ENCODE assay signal across 15 mouse cellular contexts in genomic region chr2:59431867-59432266, GRCm38 (mm10). TPM values are rescaled to one million over a fixed set of nuclear protein-coding genes. Genes with fewer than 3 reads are reported as not detected.
DNase-seq lines count a peak whose midpoint lies in the region; ATAC-seq and TF ChIP-seq lines count a peak whose summit lies in the region.
"Had no signal": no experiment of that assay in that cellular context is flagged by ENCODE, and none has a peak within 500 bp of the region (broad histone marks: within the 10 kb centered on the region; RNA-seq: fewer than 3 reads in every experiment).

No protein-coding gene starts in this region.

- ATAC-seq in heart, embryonic 11.5 days (replicated peaks; ENCODE audit: insufficient number of reproducible peaks, low FRiP score, low TSS enrichment): no peak
- ATAC-seq in midbrain, embryonic 11.5 days (ENCODE audit: low FRiP score): no peak
- ATAC-seq in midbrain, postnatal 0 days (ENCODE audit: low FRiP score): no peak
- ATAC-seq: midbrain, embryonic 16.5 days had no signal

- intact Hi-C loops in heart, postnatal 36 days (cut with DNase I): loop anchor here (10.0 kb wide), 1 partner anchor 957 kb away; the partner anchor contains the start of gene Gm17409
- intact Hi-C loops in left cerebral cortex, postnatal 14 days (cut with DNase I): loop anchor here (10.0 kb wide), 1 partner anchor 607 kb away; no protein-coding TSS in a partner anchor

- H3K4me2 ChIP-seq in heart, embryonic 11.5 days: no peak overlapping the region
- H3K4me2 ChIP-seq in midbrain, embryonic 11.5 days: no peak overlapping the region
- H3K4me2 ChIP-seq in midbrain, postnatal 0 days (ENCODE audit: low read depth, low read length, poor library complexity, severe bottlenecking): no peak overlapping the region
- H3K4me2 ChIP-seq: embryonic facial prominence, embryonic 13.5 days; forebrain, embryonic 12.5 days; hindbrain, embryonic 15.5 days; liver, embryonic 11.5 days had no signal

- H3K27ac ChIP-seq in heart, embryonic 11.5 days (ENCODE audit: low read depth, low read length): no peak overlapping the region
- H3K27ac ChIP-seq in midbrain, embryonic 11.5 days (ENCODE audit: low read depth, low read length): no peak overlapping the region
- H3K27ac ChIP-seq in midbrain, postnatal 0 days (ENCODE audit: low read depth, low read length): no peak overlapping the region
- H3K27ac ChIP-seq in embryonic facial prominence, embryonic 10.5 days (replicated peaks): no peak overlapping the region
- H3K27ac ChIP-seq: embryonic facial prominence, embryonic 13.5 days; forebrain, embryonic 12.5 days; hindbrain, embryonic 15.5 days had no signal

- 64% methylated on average over 7 of the region's 7 CpGs for WGBS in heart, embryonic 11.5 days (ENCODE audit: insufficient replicate concordance)
- WGBS in midbrain, embryonic 11.5 days: 87% methylated on average over 7 of the region's 7 CpGs
- WGBS in midbrain, postnatal 0 days: 83% methylated on average over 7 of the region's 7 CpGs
- WGBS in embryonic facial prominence, embryonic 10.5 days: 87% methylated on average over 7 of the region's 7 CpGs

- peak; percentile 99 for DNase-seq in heart, adult 11 months
- peak; percentile 62 for DNase-seq in midbrain, embryonic 11.5 days (ENCODE audit: low spot score, missing footprints)
- DNase-seq in midbrain, postnatal 0 days (ENCODE audit: low spot score): no peak
- peak; percentile 49 to 52 for DNase-seq in heart, postnatal 36 days
- DNase-seq in left cerebral cortex, postnatal 14 days (ENCODE audit: low spot score in 2 of 2): no peak
- DNase-seq in embryonic facial prominence, embryonic 10.5 days (ENCODE audit: low spot score): no peak
- DNase-seq in layer of hippocampus, postnatal 10 days (ENCODE audit: low spot score in 2 of 2): no peak
- DNase-seq: cerebellum, postnatal 36 days; thymus, postnatal 4 days had no signal

- no peaks in the 10 kb centered on the region for H3K9me3 ChIP-seq in heart, embryonic 11.5 days (replicated peaks; ENCODE audit: control insufficient read depth, low read length)
- no peaks in the 10 kb centered on the region for H3K9me3 ChIP-seq in midbrain, embryonic 11.5 days (ENCODE audit: control insufficient read depth, low read length)
- no peaks in the 10 kb centered on the region for H3K9me3 ChIP-seq in midbrain, postnatal 0 days (ENCODE audit: low read length)
- 0 out of 2 replicates have a peak, but pooled peaks cover 4% of the 10 kb centered on the region for H3K9me3 ChIP-seq in embryonic facial prominence, embryonic 10.5 days
- H3K9me3 ChIP-seq: embryonic facial prominence, embryonic 13.5 days; forebrain, embryonic 12.5 days; hindbrain, embryonic 15.5 days had no signal

- no peaks in the 10 kb centered on the region for H3K4me1 ChIP-seq in heart, embryonic 11.5 days (ENCODE audit: control insufficient read depth, insufficient read depth, low read length)
- no peaks in the 10 kb centered on the region for H3K4me1 ChIP-seq in midbrain, embryonic 11.5 days (ENCODE audit: control insufficient read depth, insufficient read depth, low read length)
- no peaks in the 10 kb centered on the region for H3K4me1 ChIP-seq in midbrain, postnatal 0 days (ENCODE audit: insufficient read depth, low read length)
- H3K4me1 ChIP-seq in embryonic facial prominence, embryonic 10.5 days: no peaks in the 10 kb centered on the region
- H3K4me1 ChIP-seq: forebrain, embryonic 12.5 days; hindbrain, embryonic 15.5 days had no signal

- TF ChIP-seq CTCF in midbrain, postnatal 0 days (IDR thresholded peaks at IDR 0.05): no peak

- no peaks in the 10 kb centered on the region for H3K36me3 ChIP-seq in heart, embryonic 11.5 days (ENCODE audit: control insufficient read depth, insufficient read depth, low read length)
- no peaks in the 10 kb centered on the region for H3K36me3 ChIP-seq in midbrain, embryonic 11.5 days (ENCODE audit: control insufficient read depth, insufficient read depth, low read length)
- no peaks in the 10 kb centered on the region for H3K36me3 ChIP-seq in midbrain, postnatal 0 days (ENCODE audit: insufficient read depth, low read length)
- no peaks in the 10 kb centered on the region for H3K36me3 ChIP-seq in embryonic facial prominence, embryonic 10.5 days (replicated peaks)
- H3K36me3 ChIP-seq: embryonic facial prominence, embryonic 13.5 days; forebrain, embryonic 12.5 days; hindbrain, embryonic 15.5 days had no signal

- H3K4me3 ChIP-seq in heart, embryonic 11.5 days (ENCODE audit: low read depth, low read length): no peak overlapping the region
- no peak overlapping the region for H3K4me3 ChIP-seq in midbrain, embryonic 11.5 days (ENCODE audit: low read depth, low read length)
- no peak overlapping the region for H3K4me3 ChIP-seq in midbrain, postnatal 0 days (ENCODE audit: low read depth, low read length)
- H3K4me3 ChIP-seq in embryonic facial prominence, embryonic 10.5 days: no peak overlapping the region
- H3K4me3 ChIP-seq: embryonic facial prominence, embryonic 13.5 days; forebrain, embryonic 12.5 days; hindbrain, embryonic 15.5 days had no signal

- no peaks in the 10 kb centered on the region for H3K27me3 ChIP-seq in heart, embryonic 11.5 days (ENCODE audit: control insufficient read depth, insufficient read depth, low read length)
- no peaks in the 10 kb centered on the region for H3K27me3 ChIP-seq in midbrain, embryonic 11.5 days (ENCODE audit: control insufficient read depth, insufficient read depth, low read length)
- no peaks in the 10 kb centered on the region for H3K27me3 ChIP-seq in midbrain, postnatal 0 days (ENCODE audit: insufficient read depth, low read length)
- H3K27me3 ChIP-seq in embryonic facial prominence, embryonic 10.5 days (replicated peaks; ENCODE audit: low read depth, poor library complexity, severe bottlenecking): no peaks in the 10 kb centered on the region
- H3K27me3 ChIP-seq: embryonic facial prominence, embryonic 13.5 days; forebrain, embryonic 12.5 days; hindbrain, embryonic 15.5 days had no signal

- H3K9ac ChIP-seq in heart, embryonic 11.5 days (ENCODE audit: low read depth, low read length): no peak overlapping the region
- H3K9ac ChIP-seq in midbrain, embryonic 11.5 days (ENCODE audit: low read length): no peak overlapping the region
- H3K9ac ChIP-seq in midbrain, postnatal 0 days (replicated peaks; ENCODE audit: low read length, poor library complexity, severe bottlenecking): no peak overlapping the region
- H3K9ac ChIP-seq: embryonic facial prominence, embryonic 13.5 days; forebrain, embryonic 12.5 days; hindbrain, embryonic 15.5 days had no signal

RNA-seq across cellular contexts. Expression of gene Dapl1, which starts 52.6 kb away (rescaled TPM):
- 0.70 TPM in 1 of 2 replicates, not detected in the other for polyA plus RNA-seq in heart, embryonic 11.5 days (2014; fragmentation: Nextera tagmentation; extraction: Ambion mirVana)
- 0.42 TPM in 1 of 2 replicates, not detected in the other for polyA plus RNA-seq in midbrain, embryonic 11.5 days (2014; fragmentation: Nextera tagmentation; extraction: Ambion mirVana)
- 0.85 TPM in 1 of 2 replicates, not detected in the other for total RNA-seq in midbrain, postnatal 0 days (2014; rRNA removed)
- 5.0 and 5.2 TPM in 2 replicates for polyA plus RNA-seq in midbrain, postnatal 0 days (2015; fragmentation: Nextera tagmentation; extraction: Ambion mirVana)
- total RNA-seq in heart, postnatal 36 days (2021): not detected
- total RNA-seq in left cerebral cortex, postnatal 14 days (2021): 1 to 10 TPM in 1 of 2 experiments, under 1 TPM in 1; 0.87 to 1.8 TPM
- polyA plus RNA-seq in embryonic facial prominence, embryonic 10.5 days (2016; fragmentation: Nextera tagmentation; extraction: Ambion mirVana): 8.5 and 11.3 TPM in 2 replicates
- total RNA-seq in layer of hippocampus, postnatal 10 days (2021): under 1 TPM in 1 of 2 experiments, not detected in 1; 0.87 TPM

Comparison
In these comparisons a context has a peak if more than half of its experiments do, and no peak if none do; other contexts are left out.
1. DNase-seq: peak in heart, adult 11 months (single experiment), midbrain, embryonic 11.5 days (single experiment) and heart, postnatal 36 days (2 of 2); none in midbrain, postnatal 0 days (single experiment), left cerebral cortex, postnatal 14 days (0 of 2), embryonic facial prominence, embryonic 10.5 days (single experiment) and layer of hippocampus, postnatal 10 days (0 of 2).